Mouse (Mus musculus): ENCODE measurements around the gene Gm15155.
"Not testable (repeated sequence)": the region's sequence is repeated elsewhere in the genome, so short reads cannot be mapped to it uniquely, and the experiment has no call there.

The Gm15155 gene

GRCm38 (mm10) chrX:156155776-156156175 lies 531.2 kb downstream of the Gm15155 start:
- in situ Hi-C loops (cut with MboI) = no loop called here

GRCm38 (mm10) chrX:156171587-156171986 lies 547.0 kb downstream of the Gm15155 start:
- in situ Hi-C loops (cut with MboI) = no loop called here

- in situ Hi-C loops (cut with MboI) = not testable (repeated sequence)
These were observed 679.3 kb downstream of the Gm15155 start for GRCm38 (mm10) chrX:156303806-156304205.

All from mature B cell (primary cell).